Mouse (Mus musculus) thymus, adult 2 months (tissue): ENCODE measurements at regions not wholly inside any gene's neighbourhood (a gene's known extent, or its start where the extent isn't known, plus 50 kb on each side); places are given as distances from the start of the nearest gene placed in this dataset.

Experiments
- DNase-seq: peaks from one replicate; pipeline ENCODE4 v3.0.0; 2021
- H3K27ac ChIP-seq: fragments of 200-500 bp; 2 replicates; pipeline ENCODE4 v1.5.1; 2012; ENCODE audit warnings: low read length, control low read depth; ENCODE audit not compliant: control insufficient read depth, insufficient read depth
- H3K27me3 ChIP-seq: fragments of 200-500 bp; 2 replicates; pipeline ENCODE4 v1.6.1; 2012; ENCODE audit warnings: mild to moderate bottlenecking, low read length, moderate library complexity, mixed read lengths; ENCODE audit not compliant: control insufficient read depth, insufficient read depth
- H3K36me3 ChIP-seq: fragments of 200-500 bp; 2 replicates; pipeline ENCODE4 v1.6.1; 2012; ENCODE audit warnings: mild to moderate bottlenecking, low read length, moderate library complexity; ENCODE audit not compliant: control insufficient read depth, insufficient read depth
- H3K4me1 ChIP-seq: fragments of 200-500 bp; replicated peaks from 2 replicates; pipeline ENCODE4 v1.6.1; 2012; ENCODE audit warnings: low read length; ENCODE audit not compliant: control insufficient read depth, insufficient read depth
- H3K4me3 ChIP-seq: fragments of 200-500 bp; 2 replicates; pipeline ENCODE4 v1.5.1; 2012; ENCODE audit warnings: mild to moderate bottlenecking, low read length, control low read depth, moderate library complexity; ENCODE audit not compliant: control insufficient read depth, insufficient read depth
- CTCF ChIP-seq: fragments of 200-500 bp; IDR thresholded peaks from 2 replicates; pipeline ENCODE4 v1.5.1; 2012; ENCODE audit warnings: mild to moderate bottlenecking, control low read depth, low read length, moderate library complexity, borderline replicate concordance; ENCODE audit not compliant: control insufficient read depth, poor library complexity, insufficient read depth; ENCODE audit errors: extremely low read depth
- POLR2A ChIP-seq: fragments of 200-500 bp; IDR thresholded peaks from 2 replicates; pipeline ENCODE4 v1.6.1; 2012; ENCODE audit warnings: mild to moderate bottlenecking, low read length, control low read depth, moderate library complexity; ENCODE audit not compliant: control insufficient read depth, poor library complexity, insufficient read depth; ENCODE audit errors: extremely low read depth
- WGBS: fragments of 180-500 bp; shearing (Covaris S2); methylation state at CpG from one replicate; pipeline ENCODE4 v1.1.7; 2018; 5-methylcytosine and 5-hydroxymethylcytosine counted together

GRCm38 (mm10) chr10:117526834-117527188, 102.5 kb upstream of the Cpm start:
- TF ChIP-seq CTCF: no peak
- no peak for TF ChIP-seq POLR2A
- no peak for DNase-seq
- Histone ChIP-seq H3K27me3 (no peaks in the 10 kb centered on the region), H3K27ac (no peak overlapping the region), H3K36me3 (no peaks in the 10 kb centered on the region), H3K4me1 (no peaks in the 10 kb centered on the region), H3K4me3 (no peak overlapping the region)
- 85% methylated on average over 3 of the region's 3 CpGs for WGBS

GRCm38 (mm10) chr10:117526008-117526833, 103.1 kb upstream of the Cpm start:
- Histone ChIP-seq H3K4me1 (no peaks in the 10 kb centered on the region), H3K27me3 (no peaks in the 10 kb centered on the region), H3K4me3 (no peak overlapping the region), H3K36me3 (no peaks in the 10 kb centered on the region), H3K27ac (no peak overlapping the region)
- DNase-seq: no peak
- 72% methylated on average over 16 of the region's 16 CpGs for WGBS
- TF ChIP-seq POLR2A (no peak), CTCF (no peak)

- no peaks in the 10 kb centered on the region for H3K27me3 ChIP-seq
These were observed 103.7 kb upstream of the Cpm start for GRCm38 (mm10) chr10:117525608-117526007.

GRCm38 (mm10) chr10:117524926-117525565, 104.3 kb upstream of the Cpm start:
- no peak for DNase-seq
- no peak overlapping the region for H3K27ac ChIP-seq
- TF ChIP-seq CTCF (no peak), POLR2A (no peak)
- no peaks in the 10 kb centered on the region for H3K27me3 ChIP-seq
- WGBS: 71% methylated on average over 8 of the region's 8 CpGs
- H3K4me1 ChIP-seq: no peaks in the 10 kb centered on the region
- H3K36me3 ChIP-seq: no peaks in the 10 kb centered on the region
- no peak overlapping the region for H3K4me3 ChIP-seq

More at GRCm38 (mm10) chr10:117525608-117526007, 103.7 kb upstream of the Cpm start:
- Histone ChIP-seq H3K27ac (no peak overlapping the region), H3K36me3 (no peaks in the 10 kb centered on the region), H3K4me1 (no peaks in the 10 kb centered on the region), H3K4me3 (no peak overlapping the region)
- TF ChIP-seq CTCF (no peak), POLR2A (no peak)
- 59% methylated on average over 3 of the region's 3 CpGs for WGBS
- no peak for DNase-seq

- Histone ChIP-seq H3K4me1 (no peaks in the 10 kb centered on the region), H3K27ac (no peak overlapping the region), H3K27me3 (no peaks in the 10 kb centered on the region), H3K36me3 (no peaks in the 10 kb centered on the region), H3K4me3 (no peak overlapping the region)
- TF ChIP-seq POLR2A: no peak
- TF ChIP-seq CTCF: no peak
- no peak for DNase-seq
- WGBS: 74% methylated on average over 7 of the region's 7 CpGs
These were observed 105.2 kb upstream of the Cpm start for GRCm38 (mm10) chr10:117524101-117524500.

- no peak for TF ChIP-seq CTCF
- no peak for TF ChIP-seq POLR2A
- no peaks in the 10 kb centered on the region for H3K4me1 ChIP-seq
- H3K27me3 ChIP-seq: no peaks in the 10 kb centered on the region
- H3K36me3 ChIP-seq: no peaks in the 10 kb centered on the region
- DNase-seq: no peak
- 93% methylated on average over 10 of the region's 10 CpGs for WGBS
- H3K4me3 ChIP-seq: no peak overlapping the region
- no peak overlapping the region for H3K27ac ChIP-seq
These were observed 106.1 kb upstream of the Cpm start for GRCm38 (mm10) chr10:117522906-117523829.
